Mouse (Mus musculus) midbrain, embryonic 16.5 days (tissue): Measurements from ENCODE around the gene Sbno1. TPM values are rescaled to one million over a fixed set of nuclear protein-coding genes. Genes with fewer than 3 reads are reported as not detected.
A peak's percentile ranks its signal among the peaks of the same experiment; 100 is the strongest.
"Not testable (repeated sequence)": the region's sequence is repeated elsewhere in the genome, so short reads cannot be mapped to it uniquely, and the experiment has no call there.

Experiments
- ATAC-seq: fragments of 200-750 bp; cut with Nextera tagmentation; 2 replicates; pipeline ENCODE4 v1.8.0; 2017; ENCODE audit warnings: moderate TSS enrichment
- H3K27ac ChIP-seq: fragments of 300-500 bp; sonication (generic); 2 replicates; pipeline ENCODE4 v1.5.1; 2014; ENCODE audit warnings: mild to moderate bottlenecking, low read length, mixed read lengths
- H3K27me3 ChIP-seq: fragments of 300-500 bp; sonication (generic); 2 replicates; pipeline ENCODE4 v1.6.1; 2014; ENCODE audit warnings: low read depth, low read length, mixed read lengths; ENCODE audit not compliant: control insufficient read depth, insufficient read depth
- H3K36me3 ChIP-seq: fragments of 300-500 bp; sonication (generic); 2 replicates; pipeline ENCODE4 v1.6.1; 2014; ENCODE audit warnings: mild to moderate bottlenecking, low read length, moderate library complexity, mixed read lengths; ENCODE audit not compliant: control insufficient read depth, insufficient read depth
- H3K4me1 ChIP-seq: fragments of 300-500 bp; sonication (generic); 2 replicates; pipeline ENCODE4 v1.6.1; 2014; ENCODE audit warnings: mild to moderate bottlenecking, low read length, mixed read lengths; ENCODE audit not compliant: control insufficient read depth, insufficient read depth
- H3K4me2 ChIP-seq: fragments of 300-500 bp; sonication (generic); 2 replicates; pipeline ENCODE4 v1.6.1; 2014; ENCODE audit warnings: mild to moderate bottlenecking, low read length, mixed read lengths
- H3K4me3 ChIP-seq: fragments of 300-500 bp; sonication (generic); 2 replicates; pipeline ENCODE4 v1.5.1; 2014; ENCODE audit warnings: low read depth, mild to moderate bottlenecking, low read length, moderate library complexity, mixed read lengths
- H3K9ac ChIP-seq: fragments of 300-500 bp; sonication (generic); 2 replicates; pipeline ENCODE4 v1.6.1; 2014; ENCODE audit warnings: low read depth, low read length, mixed read lengths
- H3K9me3 ChIP-seq: fragments of 300-500 bp; sonication (generic); replicated peaks from 2 replicates; pipeline ENCODE4 v1.6.1; 2014; ENCODE audit warnings: mild to moderate bottlenecking, low read length, mixed read lengths; ENCODE audit not compliant: control insufficient read depth, poor library complexity, severe bottlenecking
- WGBS: fragments of 180-500 bp; shearing (Covaris S2); extraction: QIAGEN DNeasy Blood & Tissue Kit; methylation state at CpG from one replicate; pipeline ENCODE4 v1.1.7; 2014; 5-methylcytosine and 5-hydroxymethylcytosine counted together
- polyA plus RNA-seq: library from polyadenylated mRNA; unstranded; fragments of >200 nt; fragmentation: Nextera tagmentation; extraction: Ambion mirVana; gene quantifications from 2 replicates; pipeline ENCODE4 v1.2.1, GENCODE M21; 2015

The Sbno1 gene
- 94.5 and 113 TPM in 2 replicates for polyA plus RNA-seq

GRCm38 (mm10) chr5:124425412-124426259 is at the start of gene Sbno1:
Sbno1 (minus strand) TSS chr5:124426001.
- Histone ChIP-seq H3K4me2 (peak within 1 kb of the TSS; percentile 93), H3K27ac (peak within 1 kb of the TSS; percentile 93), H3K27me3 (no peaks in the 10 kb centered on the region), H3K9ac (peak within 1 kb of the TSS; percentile 95), H3K9me3 (no peaks in the 10 kb centered on the region), H3K36me3 (no peaks in the 10 kb centered on the region), H3K4me1 (peaks cover 10% of the 10 kb centered on the region), H3K4me3 (peak within 1 kb of the TSS; percentile 97)
- under 1% methylated on average over 44 of the region's 81 CpGs for WGBS
- peak; percentile 92 for ATAC-seq

DNA sequence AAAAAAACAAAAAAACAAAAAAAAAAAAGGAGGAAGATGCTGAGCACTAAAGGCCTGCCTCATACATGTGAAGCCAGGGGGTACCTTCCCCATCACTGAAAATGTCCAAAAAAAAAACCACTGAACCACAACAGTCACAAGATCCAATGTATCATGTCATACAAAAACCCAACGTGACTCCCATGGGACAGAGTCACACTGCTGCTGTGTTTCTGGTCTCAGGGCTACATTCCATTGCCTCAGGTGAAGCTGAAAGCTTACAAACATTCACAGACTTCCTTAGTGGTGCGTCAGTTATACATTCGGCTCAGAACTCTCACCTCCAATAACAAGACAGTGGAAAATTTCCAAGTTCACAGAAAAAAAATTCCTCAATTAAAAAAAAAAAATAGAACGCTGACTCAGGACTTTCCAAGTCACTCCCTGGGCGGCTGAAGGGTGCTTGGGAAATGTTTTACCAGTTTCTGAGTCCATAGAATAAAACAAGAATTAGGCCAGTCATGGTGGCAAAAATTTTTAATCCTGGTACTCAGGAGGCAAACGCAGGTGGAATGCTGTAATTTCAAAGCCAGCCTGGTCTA is 44.9 kb upstream of the Sbno1 start:
- ATAC-seq, result no peak
- H3K4me3 ChIP-seq, result no peak overlapping the region
- H3K36me3 ChIP-seq, result 0 out of 2 replicates have a peak, but pooled peaks cover 9% of the 10 kb centered on the region
- 86% methylated on average over 6 of the region's 6 CpGs for WGBS
- H3K27me3 ChIP-seq, result no peaks in the 10 kb centered on the region
- no peak overlapping the region for H3K9ac ChIP-seq
- no peak overlapping the region for H3K27ac ChIP-seq
- H3K4me1 ChIP-seq, result peaks cover 5% of the 10 kb centered on the region; the same call in 1 of the 2 replicates
- H3K9me3 ChIP-seq, result no peaks in the 10 kb centered on the region
- H3K4me2 ChIP-seq, result no peak overlapping the region

- no peak overlapping the region for H3K9ac ChIP-seq
- 94% methylated on average over 6 of the region's 6 CpGs for WGBS
- no peaks in the 10 kb centered on the region for H3K27me3 ChIP-seq
- H3K27ac ChIP-seq, result no peak overlapping the region
- H3K4me2 ChIP-seq, result no peak overlapping the region
- ATAC-seq, result no peak
- no peak overlapping the region for H3K4me3 ChIP-seq
- no peaks in the 10 kb centered on the region for H3K4me1 ChIP-seq
- H3K9me3 ChIP-seq, result no peaks in the 10 kb centered on the region
- H3K36me3 ChIP-seq, result 0 out of 2 replicates have a peak, but pooled peaks cover 9% of the 10 kb centered on the region
Observed at GRCm38 (mm10) chr5:124469486-124469885, 43.7 kb upstream of the Sbno1 start.

GRCm38 (mm10) chr5:124468365-124468764 is 42.6 kb upstream of the Sbno1 start:
- Histone ChIP-seq H3K27ac (no peak overlapping the region), H3K9me3 (no peaks in the 10 kb centered on the region), H3K36me3 (peaks cover 10% of the 10 kb centered on the region; the same call in 1 of the 2 replicates), H3K9ac (no peak overlapping the region), H3K4me2 (no peak overlapping the region), H3K4me1 (no peaks in the 10 kb centered on the region), H3K27me3 (no peaks in the 10 kb centered on the region), H3K4me3 (no peak overlapping the region)
- ATAC-seq, result no peak
- 87% methylated on average over 7 of the region's 7 CpGs for WGBS

- Histone ChIP-seq H3K4me3 (no peak overlapping the region), H3K4me2 (no peak overlapping the region), H3K4me1 (no peaks in the 10 kb centered on the region), H3K27ac (no peak overlapping the region), H3K9ac (no peak overlapping the region), H3K9me3 (no peaks in the 10 kb centered on the region), H3K36me3 (peaks cover 16% of the 10 kb centered on the region), H3K27me3 (no peaks in the 10 kb centered on the region)
- ATAC-seq, result no peak
- 100% methylated on average over 1 of the region's 1 CpGs for WGBS
Observed at GRCm38 (mm10) chr5:124467766-124468165, 42.0 kb upstream of the Sbno1 start.

GRCm38 (mm10) chr5:124464905-124465304 is 39.1 kb upstream of the Sbno1 start:
- H3K9ac ChIP-seq, result no peak overlapping the region
- no peak for ATAC-seq
- H3K27me3 ChIP-seq, result no peaks in the 10 kb centered on the region
- no peak overlapping the region for H3K27ac ChIP-seq
- H3K9me3 ChIP-seq, result no peaks in the 10 kb centered on the region
- H3K4me2 ChIP-seq, result no peak overlapping the region
- H3K4me3 ChIP-seq, result no peak overlapping the region
- no peaks in the 10 kb centered on the region for H3K4me1 ChIP-seq
- H3K36me3 ChIP-seq, result peaks cover 20% of the 10 kb centered on the region

DNA sequence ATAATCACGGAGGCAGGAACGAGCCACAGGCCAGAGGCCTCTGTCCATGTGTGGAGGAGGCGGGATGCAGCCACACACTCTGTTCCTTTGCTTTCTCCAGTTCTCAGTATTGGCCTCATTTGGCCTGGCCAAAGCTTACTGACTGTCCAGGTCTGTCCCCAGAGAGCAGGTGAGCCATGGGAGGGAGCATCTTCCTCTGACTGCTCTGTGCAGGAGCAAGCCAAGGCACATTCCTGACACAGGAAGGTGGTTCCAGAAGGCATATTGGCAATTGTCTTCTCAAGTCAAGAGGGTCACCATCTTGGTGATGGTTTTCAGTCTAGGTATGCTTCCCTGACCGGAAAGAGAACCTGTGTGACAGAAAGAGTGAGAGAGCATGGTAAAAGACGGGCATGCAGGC is 37.7 kb upstream of the Sbno1 start:
- Histone ChIP-seq H3K9me3 (no peaks in the 10 kb centered on the region), H3K27ac (no peak overlapping the region), H3K4me2 (no peak overlapping the region), H3K9ac (no peak overlapping the region), H3K4me1 (no peaks in the 10 kb centered on the region), H3K36me3 (peaks cover 27% of the 10 kb centered on the region), H3K4me3 (no peak overlapping the region), H3K27me3 (no peaks in the 10 kb centered on the region)
- no peak for ATAC-seq
- 93% methylated on average over 5 of the region's 5 CpGs for WGBS

DNA sequence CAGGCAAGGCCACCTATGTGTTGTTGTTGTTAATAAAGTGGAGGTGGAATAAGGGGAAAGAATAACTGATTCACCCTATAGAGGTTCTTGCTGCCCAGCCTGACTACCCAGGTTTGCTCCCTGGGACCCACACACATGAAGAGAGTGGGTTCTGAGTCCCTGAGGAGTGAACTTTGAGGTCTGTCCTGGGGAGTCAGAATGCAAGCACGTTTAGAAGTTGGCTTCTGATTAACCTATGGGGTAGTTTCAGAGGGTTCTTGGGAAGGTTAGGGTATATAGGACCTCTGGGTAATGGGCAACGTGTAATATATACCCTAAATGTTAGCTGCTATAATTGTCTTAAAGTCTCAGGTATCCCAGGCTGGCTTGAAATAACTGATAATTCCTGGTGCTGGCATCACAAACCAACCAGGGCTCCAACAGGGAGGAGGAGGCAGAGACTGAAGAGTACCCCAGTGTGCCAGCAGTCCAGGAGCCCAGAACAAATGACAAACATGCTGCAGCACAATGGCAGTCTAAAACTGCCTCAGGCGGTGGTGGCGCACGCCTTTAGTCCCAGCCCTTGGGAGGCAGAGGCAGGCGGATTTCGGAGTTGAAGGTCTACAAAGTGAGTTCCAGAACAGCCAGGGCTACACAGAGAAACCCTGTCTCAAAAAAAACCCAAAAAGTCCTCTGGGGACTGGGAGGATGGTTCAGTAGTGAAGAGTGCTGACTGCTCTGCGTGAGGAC is 36.7 kb upstream of the Sbno1 start:
- Histone ChIP-seq H3K9me3 (no peaks in the 10 kb centered on the region), H3K4me1 (no peaks in the 10 kb centered on the region), H3K27me3 (no peaks in the 10 kb centered on the region), H3K4me2 (no peak overlapping the region), H3K36me3 (peaks cover 36% of the 10 kb centered on the region), H3K27ac (no peak overlapping the region), H3K9ac (no peak overlapping the region), H3K4me3 (no peak overlapping the region)
- no peak for ATAC-seq
- WGBS, result 90% methylated on average over 8 of the region's 8 CpGs

GRCm38 (mm10) chr5:124460922-124461321 is 35.1 kb upstream of the Sbno1 start:
- peaks cover 41% of the 10 kb centered on the region for H3K36me3 ChIP-seq
- H3K4me1 ChIP-seq, H3K9ac ChIP-seq, H3K4me2 ChIP-seq, ATAC-seq, H3K9me3 ChIP-seq, H3K4me3 ChIP-seq, H3K27ac ChIP-seq, H3K27me3 ChIP-seq: not testable (repeated sequence)
- 97% methylated on average over 14 of the region's 14 CpGs for WGBS
